Mouse (Mus musculus): ENCODE measurements around the gene Zranb1. TPM values are rescaled to one million over a fixed set of nuclear protein-coding genes. Genes with fewer than 3 reads are reported as not detected.

Zranb1 gene
- 51.7 TPM for polyA plus RNA-seq (2014; fragmentation: Illumina TruSeq; extraction: RNeasy Lipid Tissue Mini Kit (QIAGEN cat#74804); ENCODE audit: low read depth, low replicate concordance)

DNA sequence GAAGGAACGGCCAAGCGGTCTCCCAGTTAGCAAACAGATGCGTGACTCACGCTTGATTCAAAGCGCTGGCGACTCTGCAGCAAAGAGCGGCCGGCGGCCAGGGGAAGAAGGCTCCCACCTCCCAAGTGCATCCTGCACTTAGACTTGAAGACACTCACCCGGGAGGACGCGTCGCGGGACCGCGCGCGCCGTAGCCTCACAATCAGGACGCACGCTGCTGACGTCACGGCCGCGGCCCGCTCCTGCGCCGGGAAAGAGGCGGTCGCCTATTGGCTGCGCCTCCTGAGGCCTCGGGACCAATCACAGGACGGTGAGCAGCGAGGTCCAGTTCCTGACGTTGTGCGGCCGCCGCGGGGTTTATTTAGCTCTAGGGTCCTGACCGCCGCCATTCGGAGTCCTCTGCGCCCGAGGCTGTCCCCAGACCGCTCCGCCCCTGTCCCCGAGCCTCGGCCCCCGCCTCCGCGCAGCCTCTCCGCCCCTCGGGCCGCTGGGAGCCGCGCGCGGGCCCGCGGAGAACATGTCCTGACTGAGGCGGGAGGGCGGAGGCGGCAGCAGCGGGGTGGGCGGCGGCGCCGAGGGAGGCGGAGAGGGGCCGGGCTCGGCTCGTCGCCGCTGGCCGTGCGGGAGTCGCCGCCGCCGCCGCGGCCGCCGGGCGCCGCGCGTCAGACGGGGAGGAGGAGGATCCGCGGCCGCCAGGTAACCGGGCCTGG lies at the start of gene Zranb1:
Gene Zranb1, plus strand, starts transcription at position 293 of the 710 bp plus-strand sequence.

Other genes starting within 250 kb of the Zranb1 start
- 1.3 TPM for gene Fam53b, start 117.3 kb upstream of the Zranb1 start, polyA plus RNA-seq (2014; fragmentation: Illumina TruSeq; extraction: RNeasy Lipid Tissue Mini Kit (QIAGEN cat#74804); ENCODE audit: low read depth, low replicate concordance)
- 24.3 TPM for gene Eef1akmt2, start 78.5 kb upstream of the Zranb1 start, polyA plus RNA-seq (2014; fragmentation: Illumina TruSeq; extraction: RNeasy Lipid Tissue Mini Kit (QIAGEN cat#74804); ENCODE audit: low read depth, low replicate concordance)
- 35.5 TPM for gene Abraxas2, start 71.9 kb upstream of the Zranb1 start, polyA plus RNA-seq (2014; fragmentation: Illumina TruSeq; extraction: RNeasy Lipid Tissue Mini Kit (QIAGEN cat#74804); ENCODE audit: low read depth, low replicate concordance)
- 65.2 TPM for gene Fgfr2, start 192.2 kb downstream of the Zranb1 start, polyA plus RNA-seq (2014; fragmentation: Illumina TruSeq; extraction: RNeasy Lipid Tissue Mini Kit (QIAGEN cat#74804); ENCODE audit: low read depth, low replicate concordance)
- gene Ctbp2, start 193.2 kb downstream of the Zranb1 start, polyA plus RNA-seq (2014; fragmentation: Illumina TruSeq; extraction: RNeasy Lipid Tissue Mini Kit (QIAGEN cat#74804); ENCODE audit: low read depth, low replicate concordance): 1.2 TPM

Data from liver, adult 10 weeks (tissue).